Mouse (Mus musculus) olfactory bulb, adult 2 months (tissue): ENCODE data around the gene Ttc28.

Experiments
- CTCF ChIP-seq: fragments of 200-500 bp; IDR thresholded peaks from 2 replicates; pipeline ENCODE4 v1.5.1; 2012; ENCODE audit warnings: low read depth, mild to moderate bottlenecking, low read length, moderate library complexity; ENCODE audit not compliant: insufficient read depth
- POLR2A ChIP-seq: fragments of 200-500 bp; IDR thresholded peaks from 2 replicates; pipeline ENCODE4 v1.6.1; 2012; ENCODE audit warnings: mild to moderate bottlenecking, low read depth, low read length, moderate library complexity; ENCODE audit not compliant: insufficient read depth

DNA sequence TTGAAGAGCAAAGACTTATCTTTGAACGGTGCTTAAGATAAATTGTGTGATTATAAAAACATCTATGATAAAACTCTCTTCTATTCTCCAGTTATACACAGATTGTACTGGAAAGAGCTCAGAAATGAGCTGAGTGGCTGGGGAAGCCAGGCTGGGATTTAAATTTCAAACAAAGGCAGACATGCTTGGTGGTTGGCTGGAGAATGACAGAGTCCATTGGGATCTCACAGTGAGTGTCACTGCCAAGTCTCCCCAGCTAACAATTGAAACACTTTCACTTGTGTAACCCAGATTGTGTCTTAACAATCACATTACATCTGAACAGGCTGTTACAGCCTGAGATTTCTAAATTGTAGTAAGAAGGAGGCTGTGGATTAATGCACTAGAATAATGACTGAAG lies 143.3 kb downstream of the Ttc28 start:
- no peak for TF ChIP-seq POLR2A
- no peak for TF ChIP-seq CTCF
